Mouse (Mus musculus) stomach, postnatal 0 days (tissue): ENCODE data around the gene Tomm40l.

Source experiments
- CTCF ChIP-seq: IDR thresholded peaks from 2 replicates; pipeline ENCODE4 v1.5.1; 2016; ENCODE audit warnings: antibody characterized with exemption, low read depth, mild to moderate bottlenecking, moderate library complexity
- EP300 ChIP-seq: optimal IDR thresholded peaks from 2 replicates; pipeline ENCODE3; 2016; ENCODE audit warnings: antibody characterized with exemption

- TF ChIP-seq CTCF (no peak), EP300 (no peak)
Observed at GRCm38 (mm10) chr1:171260316-171260715, 38.0 kb upstream of the Tomm40l start.
